Mouse (Mus musculus) thymus, postnatal 10 days (tissue): ENCODE data around the gene Ubxn2a.
"Not testable (repeated sequence)": the region's sequence is repeated elsewhere in the genome, so short reads cannot be mapped to it uniquely, and the experiment has no call there.

ENCODE experiments used
- DNase-seq, 2 experiments: peaks; one replicate each; pipeline ENCODE4 v3.0.0; 2021; ENCODE audit warnings: low spot score in 2 of 2

Gene Ubxn2a

DNA sequence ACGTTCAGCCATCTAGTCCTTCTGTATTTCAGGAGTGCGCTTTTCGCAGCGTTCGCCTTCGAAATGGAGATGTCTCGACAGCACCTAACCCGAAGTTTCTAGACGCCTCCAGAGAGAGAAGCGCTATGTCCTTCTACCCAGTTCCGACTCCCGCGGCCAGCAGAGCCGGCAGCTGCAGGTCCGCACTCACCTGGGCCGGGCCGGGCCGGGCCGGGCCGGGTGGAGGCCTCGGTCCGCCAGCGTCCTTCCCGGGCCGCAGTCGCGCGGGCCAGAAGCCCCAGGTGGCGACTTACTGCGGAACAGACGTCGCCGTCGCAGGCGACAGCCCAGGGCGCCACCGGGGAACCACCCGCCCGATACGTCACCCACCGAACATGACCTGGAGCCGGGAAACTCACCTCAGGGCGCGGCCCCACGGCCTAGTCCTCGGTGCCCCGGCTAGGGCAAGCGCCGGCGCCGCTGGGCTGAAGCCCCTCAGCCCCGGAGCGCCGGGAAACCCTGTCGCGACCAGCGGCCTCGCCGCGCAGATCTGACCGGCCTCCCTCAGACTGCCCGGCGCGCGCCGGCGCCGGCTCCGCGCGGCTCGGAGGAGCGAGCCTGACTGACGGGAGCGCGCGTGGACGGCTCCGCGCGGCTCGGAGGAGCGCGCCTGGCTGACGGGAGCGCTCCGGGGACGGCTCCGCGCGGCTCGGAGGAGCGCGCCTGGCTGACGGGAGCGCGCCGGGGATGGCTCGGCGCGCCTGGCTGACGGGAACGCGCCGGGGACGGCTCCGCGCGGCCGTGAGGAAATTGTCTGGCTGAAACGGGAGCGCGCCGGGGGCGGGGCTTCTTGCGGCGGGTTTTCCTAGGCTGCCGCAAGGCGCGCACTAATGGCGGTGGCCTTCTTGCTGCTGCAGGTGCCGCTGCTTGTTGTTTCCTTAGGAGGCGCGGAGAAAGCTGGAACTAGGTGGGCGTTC, at the start of gene Ubxn2a:
Gene Ubxn2a, minus strand, starts transcription at position 755 of the 956 bp plus-strand sequence.
- DNase-seq = peak; percentile 89 to 98

DNA sequence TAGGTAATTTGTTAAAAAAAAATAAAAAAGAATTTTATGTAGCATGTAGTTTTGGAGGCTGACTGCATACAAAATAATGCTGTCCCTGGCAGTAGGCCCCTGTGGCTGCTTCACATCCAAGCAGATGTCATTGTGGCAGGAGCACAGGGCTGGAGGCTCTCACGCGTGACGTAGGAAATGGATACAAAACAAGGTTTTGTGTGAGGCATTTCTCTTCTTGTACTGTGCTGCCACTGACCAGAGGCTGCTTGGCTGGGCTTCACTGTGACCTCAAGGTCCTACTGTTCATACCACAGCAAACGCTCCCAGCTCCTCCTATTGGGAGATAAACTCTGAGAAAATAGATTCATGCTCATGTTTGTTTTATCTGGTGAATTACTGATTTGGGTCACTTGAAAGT, 45.7 kb upstream of the Ubxn2a start:
- no peak for DNase-seq

DNA sequence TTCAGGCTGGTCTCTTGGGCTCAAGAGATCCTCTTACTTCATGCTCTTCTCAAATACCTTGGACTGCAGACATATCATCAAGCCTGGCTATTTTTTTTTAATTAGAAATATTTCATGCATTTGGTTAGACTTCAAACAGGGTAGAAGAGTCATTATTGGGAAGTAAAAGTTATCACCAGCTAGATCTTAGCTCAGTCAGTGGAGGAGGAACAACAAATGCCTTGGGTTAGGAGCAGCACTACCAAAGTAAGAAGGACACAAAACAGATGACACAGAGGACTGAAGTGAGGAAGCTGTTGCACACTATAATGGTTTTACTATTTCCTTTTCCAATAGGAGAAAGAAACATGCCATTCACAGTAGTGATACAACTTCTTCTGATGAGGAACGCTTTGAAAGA, 44.8 kb upstream of the Ubxn2a start:
- DNase-seq = no peak

DNA sequence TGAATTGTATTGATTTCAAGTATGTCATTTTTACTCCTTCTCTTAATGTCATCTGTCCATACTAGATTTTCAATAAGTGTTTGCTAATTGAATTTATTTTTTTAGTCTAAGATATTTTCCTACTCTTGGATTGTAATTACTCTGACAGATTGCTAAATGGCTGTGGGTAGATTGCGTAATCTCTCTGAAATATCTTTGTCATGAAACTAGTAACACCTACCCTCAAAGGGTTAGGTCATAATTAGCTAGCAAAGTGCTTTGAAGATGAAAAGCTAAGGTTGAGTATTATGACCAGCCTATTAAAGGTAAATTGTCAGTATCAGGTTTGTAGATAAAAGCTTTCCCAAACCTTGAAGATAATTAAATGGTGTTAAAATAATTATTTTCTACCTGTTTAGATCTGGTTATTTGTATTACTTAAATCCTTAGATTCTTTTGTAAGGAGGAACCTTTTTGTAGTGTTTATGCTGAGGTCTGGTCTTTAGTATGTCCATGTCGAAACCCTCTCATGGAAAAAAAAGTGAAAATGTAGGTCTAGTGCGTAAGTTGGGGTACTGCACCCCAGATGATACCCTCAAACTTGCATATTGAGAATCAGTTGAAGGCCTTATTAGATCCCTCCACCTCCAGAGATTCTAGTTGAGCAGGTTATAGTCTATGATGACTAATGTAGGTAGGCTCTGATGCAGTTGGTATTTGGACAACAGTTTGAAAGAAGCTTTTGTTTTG, 23.5 kb upstream of the Ubxn2a start:
- DNase-seq = no peak

DNA sequence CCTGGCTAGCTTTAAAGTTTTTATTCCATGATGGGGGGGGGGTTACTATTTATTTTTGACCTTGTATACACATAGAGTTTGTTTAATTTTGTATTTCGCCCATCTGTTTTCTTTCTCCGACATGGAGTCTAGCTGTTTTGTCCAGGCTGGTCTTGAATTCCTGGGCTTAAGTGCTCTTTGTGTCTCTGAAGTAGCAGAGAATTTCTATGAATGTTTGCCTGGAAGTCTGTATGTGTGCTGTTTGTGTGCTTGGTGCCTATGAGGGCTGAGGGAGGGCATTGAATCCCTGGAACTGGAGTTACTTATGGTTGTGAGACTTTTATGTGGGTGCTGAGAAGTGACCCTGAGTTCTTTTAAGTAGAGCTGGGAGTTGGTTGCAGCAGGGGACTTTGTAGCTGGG, 20.7 kb upstream of the Ubxn2a start:
- DNase-seq = no peak

DNA sequence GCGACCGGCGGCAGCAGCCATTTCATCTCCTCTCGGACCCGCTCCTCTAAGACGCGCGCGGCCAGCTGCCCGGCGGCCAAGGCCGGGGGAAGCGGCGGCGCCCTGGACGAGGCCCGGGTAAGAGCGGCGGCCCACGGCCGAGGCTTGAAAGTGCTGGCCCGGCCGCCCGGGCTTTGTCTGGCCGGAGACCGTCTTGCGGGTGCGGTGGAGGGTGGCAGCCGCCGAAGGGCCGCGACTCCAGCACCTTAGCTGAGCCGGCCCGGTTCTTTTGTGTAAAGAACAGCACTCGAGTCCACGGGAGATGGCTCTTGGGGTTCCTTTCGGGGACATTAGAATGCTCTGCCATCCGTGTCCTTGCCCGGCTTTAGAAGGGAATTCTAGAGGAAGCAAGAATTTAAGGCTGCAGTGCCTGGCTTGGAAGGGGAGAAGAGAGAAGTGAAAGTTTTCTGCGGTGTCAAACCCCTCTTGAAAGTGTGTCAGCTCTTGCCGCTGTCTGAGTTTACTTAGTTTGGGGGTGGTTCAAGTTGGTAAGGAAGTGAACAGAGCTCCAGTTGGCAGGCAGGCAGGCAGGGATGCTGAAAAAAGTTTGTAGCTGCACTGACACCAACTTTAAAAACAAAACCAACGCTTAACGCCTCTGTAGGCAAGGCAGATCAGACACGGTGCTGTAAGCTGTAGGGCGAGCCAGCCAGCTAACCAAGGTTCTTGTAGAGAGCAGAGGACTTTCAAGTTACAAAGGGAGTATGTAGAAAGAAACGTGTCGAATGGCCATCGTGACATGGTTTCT, 10.5 kb upstream of the Ubxn2a start:
- DNase-seq = peak; percentile 53 to 59

DNA sequence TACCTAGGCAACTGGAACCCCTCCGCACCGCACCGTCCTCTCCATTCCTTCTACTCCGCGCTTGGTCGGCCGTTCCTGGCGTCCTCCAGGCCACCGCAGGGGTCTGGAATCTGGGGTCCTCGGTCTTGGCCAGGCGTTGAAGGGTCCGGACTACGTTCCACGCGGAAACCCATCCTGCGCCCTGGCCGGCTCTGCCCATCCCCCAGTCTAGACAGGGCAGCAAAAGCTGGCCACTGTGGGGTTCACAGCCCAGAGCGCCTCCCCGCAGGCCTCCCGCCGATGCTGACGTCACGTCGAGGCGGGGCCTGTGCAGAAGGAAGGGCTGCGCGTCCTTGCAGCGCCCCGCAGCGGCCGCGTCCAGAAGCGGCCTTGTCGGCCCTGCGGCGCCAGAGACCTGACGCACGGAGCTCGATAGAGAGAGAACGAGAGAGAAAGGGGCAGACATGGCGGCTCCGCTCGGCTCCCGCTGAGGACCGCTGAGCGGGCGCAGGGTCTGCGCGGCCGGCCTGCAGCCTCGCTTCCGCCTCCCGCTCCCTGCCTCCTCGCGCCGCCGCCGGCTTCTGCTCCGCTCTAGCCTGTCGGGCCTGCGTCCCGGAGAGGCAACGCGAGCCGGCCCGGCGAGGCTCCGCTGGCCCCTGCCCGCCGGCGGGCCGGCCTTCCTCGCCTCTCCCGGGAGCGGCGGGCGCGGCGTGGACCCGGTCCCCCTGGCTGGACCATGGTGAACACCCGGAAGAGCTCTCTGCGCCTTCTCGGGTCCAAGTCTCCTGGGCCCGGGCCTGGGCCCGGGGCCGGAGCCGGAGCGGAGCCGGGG, 9.7 kb upstream of the Ubxn2a start, which contains the start of gene Atad2b:
Gene Atad2b, plus strand, starts transcription at position 360 of the 811 bp plus-strand sequence.
- DNase-seq = peak; percentile 93 to 97

DNA sequence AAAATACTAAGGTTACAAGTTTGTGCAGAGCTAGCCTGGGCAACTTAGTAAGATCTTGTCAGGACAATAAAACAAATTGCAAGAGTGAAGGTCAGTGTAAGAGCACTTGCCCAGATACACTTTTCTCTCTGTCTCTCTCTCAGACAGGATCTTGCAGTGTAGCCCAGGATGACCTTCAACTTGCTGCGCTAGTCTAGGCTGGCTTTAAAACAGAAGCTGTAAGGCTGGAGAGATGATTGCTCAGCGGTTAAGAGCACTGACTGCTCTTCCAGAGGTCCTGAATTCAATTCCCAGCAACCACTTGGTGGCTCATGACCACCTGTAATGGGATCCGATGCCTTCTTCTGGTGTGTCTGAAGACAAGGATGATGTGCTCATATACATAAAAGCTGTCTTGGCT, 7.4 kb upstream of the Ubxn2a start:
- no peak for DNase-seq

DNA sequence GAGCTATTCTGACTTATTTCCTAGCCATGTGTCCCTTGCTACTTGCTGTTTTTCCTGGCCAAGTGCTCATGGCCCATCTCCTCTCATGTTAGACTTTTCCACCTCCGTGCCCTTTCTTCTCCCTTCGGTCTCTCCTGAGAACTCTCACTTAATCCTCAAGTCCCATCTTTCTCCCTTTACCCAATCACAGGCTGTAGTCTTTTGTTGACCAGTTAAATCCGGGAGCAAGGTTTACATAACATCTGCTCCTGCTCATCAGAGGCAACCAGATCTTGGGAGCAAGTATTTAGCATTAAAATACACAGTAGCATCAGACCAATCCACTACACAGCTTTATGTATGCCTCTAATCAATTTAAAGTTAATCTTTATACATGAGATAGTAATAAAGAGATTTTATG, 6.9 kb upstream of the Ubxn2a start:
- no peak for DNase-seq

DNA sequence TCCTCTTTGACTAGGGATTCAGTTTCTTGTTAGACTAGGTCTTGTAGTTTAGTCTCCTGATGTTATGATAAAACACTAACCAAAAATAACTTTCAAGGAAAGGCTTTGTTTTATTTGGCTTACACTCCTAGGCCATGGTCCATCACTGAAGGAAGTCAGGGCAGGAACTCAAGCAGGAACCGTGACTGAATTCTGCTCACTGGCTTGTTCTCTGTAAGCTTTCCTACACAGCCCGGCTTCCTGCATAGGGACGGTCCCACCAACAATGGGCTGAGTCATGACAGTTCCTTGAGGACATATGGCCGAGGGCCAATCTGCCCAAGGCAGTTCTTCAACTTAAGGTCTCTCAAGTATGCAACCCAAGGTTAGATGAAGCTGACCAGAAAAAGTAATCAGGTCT, 4.2 kb upstream of the Ubxn2a start:
- no peak for DNase-seq

DNA sequence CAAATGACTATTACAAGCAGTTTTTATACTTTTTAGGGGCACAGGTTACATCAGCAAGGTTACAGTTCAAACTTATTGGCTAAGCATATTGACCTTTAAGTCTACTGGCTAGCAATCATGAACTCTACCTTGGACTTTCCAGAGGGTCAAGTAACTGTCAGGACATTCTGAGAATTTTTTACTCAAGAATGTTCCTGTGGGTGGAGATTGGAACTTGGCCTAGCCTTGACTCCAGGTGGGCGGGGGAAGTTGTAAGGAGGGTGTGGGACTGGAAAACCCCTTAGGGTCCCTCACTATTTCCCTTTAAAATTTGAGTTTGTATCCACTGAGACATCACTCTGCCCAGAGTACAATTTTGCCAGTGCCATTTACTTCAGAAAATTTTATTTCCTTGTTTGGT, 3.0 kb upstream of the Ubxn2a start:
- not testable (repeated sequence) for DNase-seq

DNA sequence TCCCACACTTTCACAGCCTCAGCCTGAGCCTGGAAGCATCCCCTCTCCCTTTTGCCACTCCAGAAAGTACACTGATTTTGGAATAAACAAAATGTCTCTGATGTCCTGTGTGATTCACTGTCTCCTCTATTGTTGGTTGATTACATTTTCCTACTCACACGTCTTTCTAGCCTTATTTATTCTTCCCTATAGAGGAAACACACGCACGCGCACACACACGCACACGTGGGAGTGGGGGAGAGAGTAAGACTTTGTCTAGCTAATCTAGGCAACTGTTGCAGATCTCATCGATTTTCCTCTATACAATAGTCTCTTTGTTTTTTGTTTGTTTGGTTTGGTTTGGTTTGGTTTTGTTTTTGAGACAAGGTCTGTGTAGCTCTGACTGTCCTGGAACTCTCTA, 886 bp upstream of the Ubxn2a start:
- no peak for DNase-seq

DNA sequence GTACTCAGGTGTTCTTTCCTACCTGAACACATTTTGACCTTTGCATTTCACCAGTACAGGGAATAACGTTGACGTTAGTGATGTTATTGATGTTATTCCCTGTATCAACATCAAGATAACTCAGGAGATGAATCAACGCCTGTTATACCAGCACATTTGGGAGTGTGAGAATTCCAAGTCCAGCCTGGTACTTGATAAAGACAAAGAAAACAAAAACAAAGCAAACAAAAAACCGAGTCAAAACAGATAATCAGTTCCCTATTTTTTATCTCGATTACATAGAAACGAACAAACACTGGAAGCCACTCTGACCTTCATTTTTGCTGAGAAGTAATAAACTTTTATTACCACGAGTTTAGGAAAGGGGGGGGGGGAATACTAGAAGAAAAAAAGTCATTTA, 1.0 kb downstream of the Ubxn2a start:
- no peak for DNase-seq

DNA sequence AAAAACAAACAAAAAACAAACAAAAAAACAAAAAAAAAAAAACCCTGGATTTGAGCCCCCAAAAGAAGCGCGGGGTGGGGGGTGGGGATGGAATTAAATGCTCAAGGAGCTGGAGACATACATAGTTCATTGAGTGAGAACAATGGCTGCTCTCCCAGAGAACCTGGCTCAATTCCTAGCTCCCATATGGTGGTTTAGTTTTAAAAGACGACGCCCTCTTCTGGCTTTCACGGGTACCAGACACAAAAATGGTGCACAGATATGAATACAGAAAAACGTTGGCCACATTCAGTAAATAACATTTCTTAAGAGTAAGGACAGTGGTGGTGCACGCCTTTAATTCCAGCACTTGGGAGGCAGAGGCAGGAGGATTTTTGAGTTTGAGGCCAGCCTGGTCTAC, 1.6 kb downstream of the Ubxn2a start:
- no peak for DNase-seq

DNA sequence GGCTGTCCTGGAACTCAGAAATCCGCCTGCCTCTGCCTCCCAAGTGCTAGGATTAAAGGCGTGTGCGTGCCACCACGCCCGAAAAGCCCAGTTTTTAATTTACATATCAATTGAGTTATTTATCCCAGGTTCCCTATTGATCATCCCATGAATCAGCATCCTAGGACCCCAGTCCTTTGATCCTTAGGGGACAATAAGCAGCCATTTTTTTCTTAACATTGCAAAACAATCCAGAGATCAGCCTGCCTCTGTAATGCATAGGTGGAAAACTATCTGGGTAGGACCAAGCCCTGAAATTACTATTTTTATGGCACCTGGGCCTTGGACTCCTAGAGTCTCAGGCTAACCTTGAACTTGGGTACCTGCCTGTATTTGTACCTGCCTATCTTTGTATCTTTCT, 9.5 kb downstream of the Ubxn2a start:
- no peak for DNase-seq

DNA sequence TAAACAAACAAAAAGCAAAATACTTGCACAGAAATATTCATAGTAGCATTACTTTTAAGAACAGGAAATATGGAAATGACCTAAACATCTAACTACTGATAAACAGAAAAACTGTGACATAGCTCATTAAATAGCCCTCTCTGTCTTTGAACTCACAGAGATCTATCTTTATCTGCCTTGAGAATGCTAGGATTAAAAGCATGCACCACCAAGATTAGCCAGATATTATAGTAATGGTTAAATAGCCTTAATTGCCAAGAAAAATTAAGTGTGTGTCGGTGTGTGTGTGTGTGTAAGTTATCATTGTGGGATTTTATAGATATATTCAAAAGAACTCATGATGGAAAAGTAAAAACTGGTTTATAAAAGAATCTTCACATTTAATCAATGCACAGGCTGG, 17.6 kb downstream of the Ubxn2a start:
- no peak for DNase-seq

DNA sequence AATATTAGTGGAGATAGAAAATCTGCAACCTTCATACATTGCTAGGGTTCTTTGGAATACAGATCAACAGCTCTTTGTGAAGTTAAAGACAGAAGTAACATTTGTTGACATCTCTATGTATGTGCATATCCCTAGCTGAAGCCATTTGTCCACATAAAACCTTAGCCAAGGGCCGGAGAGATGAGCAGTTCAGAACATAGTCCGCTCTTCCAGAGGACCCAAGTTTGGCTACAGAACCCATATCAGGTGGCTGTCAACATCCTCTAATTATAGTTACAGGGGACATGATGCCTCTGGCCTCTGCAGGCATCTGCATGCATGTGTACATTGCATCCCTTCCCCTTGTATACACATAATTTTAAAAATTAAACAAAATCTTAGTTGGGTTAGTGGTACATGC, 18.3 kb downstream of the Ubxn2a start:
- no peak for DNase-seq

DNA sequence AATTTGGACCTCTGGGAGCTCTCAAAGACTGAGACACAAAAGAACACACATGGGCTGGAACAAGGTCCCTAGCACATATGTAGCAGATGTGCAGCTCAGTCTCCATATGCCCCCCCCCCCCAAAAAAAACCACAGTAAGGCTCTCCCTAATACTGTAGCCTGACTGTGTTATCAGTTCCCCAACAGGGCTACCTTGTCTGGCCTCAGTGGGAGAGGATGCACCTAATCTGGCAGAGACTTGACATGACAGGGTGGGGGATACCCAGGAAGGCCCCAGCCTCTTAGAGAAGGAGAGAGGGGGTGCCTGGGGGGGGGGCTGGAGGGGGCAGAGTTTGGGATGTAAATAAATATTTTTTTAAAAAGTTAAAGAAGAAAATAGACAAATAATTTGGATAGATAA, 18.8 kb downstream of the Ubxn2a start:
- DNase-seq = no peak

DNA sequence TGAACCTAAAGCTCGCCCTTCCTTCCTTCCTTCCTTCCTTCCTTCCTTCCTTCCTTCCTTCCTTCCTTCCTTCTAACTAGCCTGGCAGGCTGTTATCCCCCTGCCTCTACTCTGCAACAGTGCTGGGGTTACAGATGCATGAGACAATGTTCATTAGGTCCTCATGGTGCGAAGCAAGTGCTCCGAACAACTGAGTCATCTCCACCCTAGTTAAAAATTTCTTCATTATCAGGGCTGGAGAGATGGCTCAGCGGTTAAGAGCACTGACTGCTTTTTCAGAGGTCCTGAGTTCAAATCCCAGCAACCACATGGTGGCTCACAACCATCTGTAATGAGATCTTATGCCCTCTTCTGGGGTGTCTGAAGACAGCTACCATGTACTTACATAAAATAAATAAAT, 20.9 kb downstream of the Ubxn2a start:
- DNase-seq = not testable (repeated sequence)

DNA sequence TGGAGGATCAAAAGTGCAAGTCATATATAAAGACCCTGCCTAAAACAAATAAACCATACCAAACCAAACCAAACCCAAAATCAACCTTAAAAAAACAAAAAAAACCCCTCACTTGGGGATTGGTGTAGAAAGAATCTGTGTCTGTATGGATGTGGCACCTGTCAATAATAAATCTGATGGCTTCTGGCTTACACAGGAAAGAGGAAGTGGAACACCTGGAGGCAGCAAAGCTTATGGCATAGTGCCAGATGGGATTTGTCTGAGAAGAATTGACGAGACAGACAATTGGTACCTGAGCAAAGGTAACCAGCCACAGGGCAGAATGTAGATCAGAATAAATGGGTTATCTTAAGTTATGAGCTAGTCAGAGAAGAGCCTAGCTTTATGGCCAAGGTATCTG, 22.4 kb downstream of the Ubxn2a start:
- no peak for DNase-seq

DNA sequence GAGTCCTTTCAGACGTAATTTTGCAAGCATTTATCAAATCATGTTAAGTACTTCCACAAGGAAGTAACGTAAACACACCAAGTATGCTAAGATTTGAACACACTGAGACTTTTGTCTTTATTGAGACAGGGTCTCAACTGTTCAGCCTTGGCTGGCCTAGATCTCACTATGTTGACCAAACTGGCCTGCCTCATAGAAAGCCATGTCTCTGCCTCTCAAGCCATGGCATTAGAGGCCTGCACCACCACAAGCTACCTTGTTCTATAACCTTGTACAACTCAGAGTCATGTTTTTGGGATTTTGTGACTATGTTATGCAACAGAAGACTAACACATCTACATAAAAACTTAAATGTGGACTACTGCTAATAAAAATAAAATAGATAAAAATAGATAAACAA, 25.4 kb downstream of the Ubxn2a start:
- DNase-seq = no peak
